Mouse (Mus musculus) heart, adult 18-20 months (tissue): ENCODE measurements around the gene Acot13. TPM values are rescaled to one million over a fixed set of nuclear protein-coding genes. Genes with fewer than 3 reads are reported as not detected.

Source experiments
- DNase-seq, 2 experiments: peaks; one replicate each; pipeline ENCODE4 v3.0.0; 2021 to 2022; ENCODE audit warnings: mixed read lengths in 1 of 2
- total RNA-seq, 2 experiments: library from RNA; stranded (reverse); gene quantifications; 2 replicates each; pipeline ENCODE4 v1.2.3; 2021

Gene Acot13
- total RNA-seq, 2 experiments from 2014 or later = 395 to 427 TPM

DNA sequence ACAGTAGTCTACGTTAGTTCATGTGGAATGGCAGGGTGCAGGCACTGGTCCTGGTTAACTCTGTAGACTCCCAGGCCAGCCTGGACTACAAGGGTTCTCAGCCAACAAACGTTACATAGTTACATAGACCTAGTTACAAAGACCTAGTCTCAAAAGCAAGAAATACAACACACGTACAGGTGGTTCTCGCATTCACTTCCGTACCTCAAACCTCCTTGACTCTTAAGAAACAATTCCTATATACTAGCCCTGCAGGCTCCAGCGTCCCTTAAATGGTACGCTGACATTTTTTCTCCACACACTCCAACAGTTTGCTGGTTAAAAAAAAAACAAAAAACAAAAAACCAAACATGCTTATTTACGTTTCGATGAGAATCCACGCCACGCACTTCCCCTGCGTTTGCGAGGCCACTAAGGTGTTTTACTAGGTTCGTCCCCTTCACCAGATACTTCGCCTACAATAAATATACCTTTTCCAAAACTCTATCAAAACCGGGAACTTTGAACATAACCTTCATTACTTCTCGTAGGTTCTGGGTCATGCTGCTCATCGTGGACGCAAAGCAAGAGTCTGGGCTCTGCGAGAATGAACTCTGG, 486 bp downstream of the Acot13 start:
- peak in 1 of 2 experiments; percentile 49 for DNase-seq

- DNase-seq = no peak
Measured at GRCm38 (mm10) chr13:24826116-24826515, 5.2 kb downstream of the Acot13 start.

- DNase-seq = peak in 1 of 2 experiments; percentile 51
Measured at GRCm38 (mm10) chr13:24825587-24825986, 5.8 kb downstream of the Acot13 start.

- DNase-seq = peak in 1 of 2 experiments; percentile 39
Measured at GRCm38 (mm10) chr13:24824647-24825046, 6.7 kb downstream of the Acot13 start.

DNA sequence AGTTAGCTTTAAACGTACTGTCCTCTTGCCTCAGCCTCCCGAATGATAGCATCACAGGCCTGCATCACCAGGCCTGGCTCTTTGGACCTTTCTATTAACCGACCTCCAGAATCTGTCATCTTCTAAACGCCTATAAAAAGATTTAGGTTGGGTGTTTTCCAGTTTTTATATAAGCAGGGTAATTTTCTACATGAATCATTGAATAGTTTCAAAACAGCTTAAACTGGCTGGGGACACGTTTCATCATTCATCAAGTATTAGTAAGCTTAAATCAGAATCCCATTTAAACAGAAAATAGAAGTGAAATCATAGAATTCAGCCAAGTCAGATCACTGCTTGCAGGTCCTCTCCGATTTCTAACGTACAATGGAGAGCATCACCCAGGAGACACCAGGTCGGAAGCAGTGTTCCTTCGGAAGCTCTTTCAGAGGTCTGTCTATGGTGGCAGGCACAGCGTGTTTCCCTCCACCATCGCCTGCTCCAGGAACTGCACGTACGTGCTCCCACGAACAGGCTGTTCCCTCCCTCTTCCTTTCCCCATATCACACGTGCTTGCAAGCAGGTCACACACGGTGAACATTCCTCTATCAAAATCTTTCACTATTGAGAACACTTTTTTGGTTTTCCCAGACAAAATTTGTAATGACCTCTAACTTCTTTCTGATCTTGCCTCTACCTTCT, 8.5 kb downstream of the Acot13 start:
- DNase-seq = peak in 1 of 2 experiments; percentile 39

- no peak for DNase-seq
Measured at GRCm38 (mm10) chr13:24819931-24820330, 11.4 kb downstream of the Acot13 start.

DNA sequence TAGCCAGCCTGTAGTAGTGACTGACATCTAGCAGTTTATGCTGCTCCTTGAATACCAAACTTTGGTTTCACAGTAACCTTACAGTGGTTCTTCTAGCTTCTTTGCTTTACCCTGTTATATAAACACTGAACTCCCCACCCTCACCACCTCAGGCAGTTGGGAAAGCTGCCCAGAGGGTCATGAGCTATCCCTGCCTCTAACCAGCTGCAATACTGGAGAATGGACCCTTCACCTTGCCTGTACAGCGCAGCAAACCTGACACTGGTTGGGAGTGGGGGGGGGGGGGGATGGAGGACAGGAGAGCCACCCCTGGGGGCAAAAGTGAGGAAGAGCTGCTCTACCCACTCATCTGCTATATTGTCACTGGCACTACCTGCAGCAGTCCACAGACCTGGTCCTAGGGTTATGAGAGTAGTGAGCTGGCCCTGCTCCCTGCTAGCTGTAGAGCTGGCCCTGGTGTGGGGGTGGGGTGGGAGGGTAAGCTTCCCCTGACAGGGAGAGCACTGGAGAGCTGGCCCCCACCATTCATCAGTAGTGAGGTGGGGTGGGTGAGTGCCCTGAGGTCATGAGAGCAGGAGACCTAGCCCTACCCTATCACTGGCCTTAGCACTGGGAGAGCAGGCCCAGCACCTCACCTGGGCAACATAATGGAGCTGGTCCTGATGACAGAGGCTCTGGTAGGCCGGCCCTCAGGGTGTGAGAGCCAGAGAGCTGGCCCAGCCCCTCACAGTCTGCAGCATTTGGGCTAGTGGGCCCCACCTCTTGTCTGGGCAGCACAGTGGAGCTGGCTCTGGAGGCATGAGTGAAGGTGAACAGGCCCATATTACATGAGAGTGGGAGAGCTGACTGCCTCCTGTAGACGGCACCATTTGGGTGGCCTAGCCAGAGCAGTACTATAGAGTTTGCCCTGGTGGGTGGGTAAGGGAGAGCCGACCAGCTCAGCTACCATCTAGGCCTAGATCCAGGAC, 14.9 kb downstream of the Acot13 start:
- no peak for DNase-seq

DNA sequence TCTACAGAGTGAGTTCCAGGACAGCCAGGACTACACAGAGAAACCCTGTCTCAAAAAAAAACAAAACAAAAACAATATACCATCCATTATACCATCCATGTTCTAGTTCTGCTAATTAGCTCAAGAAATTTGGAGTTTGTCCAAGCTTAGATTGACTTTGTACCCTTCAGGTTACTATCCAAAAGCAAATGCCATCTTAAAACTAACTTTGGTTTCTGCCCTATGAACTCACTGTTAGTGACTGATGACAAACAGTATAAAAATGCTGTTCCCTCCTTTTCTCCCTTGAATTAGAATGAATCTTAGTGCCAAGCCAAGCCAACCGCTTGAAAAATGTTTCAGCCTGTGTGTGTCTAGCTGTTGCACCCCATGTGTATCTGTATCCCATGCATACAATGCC, 16.7 kb downstream of the Acot13 start:
- DNase-seq = no peak

DNA sequence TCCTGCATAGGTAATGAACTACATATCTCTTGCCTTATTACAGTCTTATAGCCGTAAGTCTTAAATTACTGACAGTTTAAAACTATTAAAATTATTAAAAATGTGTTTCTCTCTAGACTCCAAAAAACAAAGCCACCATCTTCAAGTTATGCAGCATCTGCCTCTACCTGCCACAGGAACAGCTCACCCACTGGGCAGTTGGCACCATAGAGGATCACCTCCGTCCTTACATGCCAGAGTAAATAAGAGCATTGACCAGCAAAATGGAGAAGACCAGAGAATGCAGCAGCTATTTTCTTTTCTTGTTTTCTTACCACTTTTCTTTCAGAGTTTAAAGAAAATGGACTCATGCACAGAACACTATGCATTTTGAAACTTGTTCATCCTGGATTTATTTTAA, 18.8 kb downstream of the Acot13 start:
- no peak for DNase-seq

DNA sequence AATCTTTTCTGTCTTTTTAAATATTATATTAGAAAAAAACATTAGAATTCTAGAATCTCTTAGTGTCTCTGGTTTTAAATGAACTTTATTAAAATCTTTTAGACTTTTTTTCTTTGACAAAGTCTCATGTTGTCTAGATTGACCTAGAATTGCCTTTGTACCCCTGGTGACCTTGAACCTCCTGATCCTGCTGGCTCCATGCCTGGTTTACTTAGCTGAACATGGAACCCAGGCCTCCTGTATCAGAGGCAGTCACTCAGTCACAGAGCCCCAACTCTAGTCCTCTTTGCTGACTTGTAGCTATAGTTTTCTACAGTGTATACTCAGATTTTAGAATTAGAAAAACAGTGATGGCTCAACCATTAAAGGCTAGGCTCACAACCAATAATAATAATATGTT, 25.3 kb downstream of the Acot13 start:
- DNase-seq = peak in 1 of 2 experiments; percentile 47

DNA sequence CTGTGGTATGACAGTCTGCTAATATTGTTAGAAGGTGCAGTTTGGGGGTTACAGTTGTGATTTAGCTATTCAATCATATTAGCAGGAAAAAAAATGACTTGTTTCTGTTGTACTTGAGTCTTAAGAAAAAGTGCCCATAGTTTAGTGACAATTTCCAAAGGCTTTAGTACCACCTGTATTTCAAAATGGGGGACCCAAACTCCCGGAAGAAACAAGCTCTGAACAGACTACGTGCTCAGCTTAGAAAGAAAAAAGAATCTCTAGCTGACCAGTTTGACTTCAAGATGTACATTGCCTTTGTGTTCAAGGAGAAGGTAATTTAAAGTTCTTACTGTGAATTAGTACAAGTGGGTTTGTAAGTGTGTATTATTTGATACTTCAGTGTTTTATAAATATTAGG, 28.1 kb downstream of the Acot13 start:
- no peak for DNase-seq

GRCm38 (mm10) chr13:24802131-24802691, 29.1 kb downstream of the Acot13 start:
- peak; percentile 55 to 58 for DNase-seq

GRCm38 (mm10) chr13:24801308-24801921, 29.9 kb downstream of the Acot13 start, which contains the start of gene BC005537:
Gene BC005537 (plus strand): TSS chr13:24801657.
- peak; percentile 47 to 53 for DNase-seq

- DNase-seq = peak; percentile 99
Measured at GRCm38 (mm10) chr13:24800674-24801307, 30.5 kb downstream of the Acot13 start.

GRCm38 (mm10) chr13:24799925-24800673, 31.2 kb downstream of the Acot13 start:
- peak; percentile 60 to 81 for DNase-seq

- DNase-seq = peak in 1 of 2 experiments; percentile 46
Measured at GRCm38 (mm10) chr13:24799378-24799777, 32.0 kb downstream of the Acot13 start.

DNA sequence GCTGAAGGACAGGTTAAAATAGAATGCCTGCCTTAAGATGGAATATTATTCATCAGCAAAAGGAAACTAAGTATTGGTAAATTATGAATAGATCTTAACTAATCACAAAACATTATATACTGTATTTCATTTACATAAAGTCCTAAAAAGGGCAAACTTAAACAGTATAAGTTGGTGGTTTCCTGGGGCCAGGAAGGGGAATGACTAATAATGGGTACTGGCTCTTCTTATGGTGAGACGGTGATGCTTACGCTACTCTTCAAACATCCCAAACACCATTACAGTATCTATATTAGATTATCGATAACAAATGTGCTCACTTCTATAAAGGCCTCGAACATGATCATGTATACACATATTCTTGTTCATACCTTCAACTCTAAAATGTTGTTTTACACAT, 32.7 kb downstream of the Acot13 start:
- no peak for DNase-seq

DNA sequence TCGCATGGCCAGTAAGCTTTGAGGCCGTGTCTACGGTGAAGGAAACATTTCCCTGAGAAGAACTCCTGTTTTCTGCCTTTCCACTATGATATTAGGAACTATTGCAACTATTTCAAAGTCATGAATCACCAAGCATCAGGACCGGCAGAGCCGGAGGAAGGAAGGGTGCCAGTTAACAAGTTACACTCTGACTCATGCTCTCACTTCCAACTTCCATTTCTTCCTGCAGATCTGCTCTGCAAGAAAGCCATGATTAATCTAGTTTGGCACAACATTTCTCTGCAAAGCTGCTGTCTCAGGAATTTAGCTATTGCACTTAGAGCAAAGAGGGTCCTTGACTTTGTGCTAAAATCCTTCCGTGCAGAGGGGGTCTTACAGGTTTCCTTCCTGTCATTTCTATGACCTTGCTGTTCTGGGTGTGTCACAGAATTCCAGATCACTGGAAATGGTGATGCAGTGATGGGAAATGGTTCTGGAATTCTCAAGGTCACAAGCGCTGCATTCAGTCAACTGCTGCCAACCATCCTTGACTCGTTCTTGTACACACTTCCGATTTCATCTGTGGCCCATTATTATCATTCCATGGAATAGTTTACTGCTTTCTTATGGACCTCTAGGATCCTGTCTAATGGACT, 38.8 kb downstream of the Acot13 start:
- DNase-seq = peak in 1 of 2 experiments; percentile 69

DNA sequence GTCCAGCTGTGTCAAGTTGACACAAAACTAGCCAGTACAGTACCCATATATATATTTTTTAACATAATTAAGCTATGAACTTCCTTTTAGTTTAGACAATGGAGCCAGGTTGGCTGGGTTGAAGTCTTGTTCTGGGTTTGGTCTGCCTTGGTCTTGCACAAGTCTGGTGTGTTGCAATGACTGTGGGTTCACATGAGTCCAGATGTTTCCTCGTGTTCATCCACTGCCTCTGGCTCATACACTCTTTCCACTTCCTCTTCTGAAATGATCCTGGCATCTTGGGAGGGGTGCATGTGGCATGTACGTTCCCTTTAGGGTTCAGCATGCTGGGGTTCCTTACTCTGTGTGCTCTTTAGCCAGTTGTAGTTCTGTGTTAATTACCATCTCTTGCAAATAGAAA, 40.0 kb downstream of the Acot13 start:
- peak; percentile 68 to 85 for DNase-seq

DNA sequence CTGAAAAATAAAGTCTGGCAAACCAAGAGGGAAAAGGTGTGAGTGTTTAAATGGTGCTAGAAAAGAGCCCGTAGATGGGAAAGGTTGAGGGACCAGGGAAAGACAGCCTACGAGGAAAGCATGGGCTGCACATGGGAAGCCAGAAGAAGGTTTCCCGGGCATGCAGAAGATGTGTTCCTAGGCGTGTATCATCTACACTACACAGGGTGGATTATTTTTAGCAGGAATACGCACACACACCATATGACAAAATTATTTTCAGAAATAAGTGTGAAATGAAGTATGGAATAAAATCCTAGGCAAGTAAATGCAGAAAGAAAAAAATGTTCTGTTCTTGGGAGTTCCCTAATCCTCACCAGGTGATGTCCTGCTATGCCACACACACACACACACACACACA, 43.9 kb downstream of the Acot13 start:
- no peak for DNase-seq
